9 mouse cellular contexts compared by ENCODE assay signal in genomic region chr11:85840031-85840802, GRCm38 (mm10). TPM values are rescaled to one million over a fixed set of nuclear protein-coding genes. Genes with fewer than 3 reads are reported as not detected.
DNase-seq lines count a peak whose midpoint lies in the region; ATAC-seq and TF ChIP-seq lines count a peak whose summit lies in the region.
"Had no signal": no experiment of that assay in that cellular context is flagged by ENCODE, and none has a peak within 500 bp of the region (broad histone marks: within the 10 kb centered on the region; RNA-seq: fewer than 3 reads in every experiment).

No protein-coding gene starts in this region.

- H3K9ac ChIP-seq in liver, embryonic 11.5 days (ENCODE audit: low read depth, low read length), result 0 out of 2 replicates have a peak overlapping the region, but pooled peaks have one; percentile 12
- H3K9ac ChIP-seq in liver, postnatal 0 days (replicated peaks), result no peak overlapping the region
- H3K9ac ChIP-seq in embryonic facial prominence, embryonic 15.5 days, result peak overlapping the region; percentile 47
- H3K9ac ChIP-seq in kidney, embryonic 16.5 days (replicated peaks; ENCODE audit: low read length), result peak overlapping the region; percentile 94
- peak overlapping the region; percentile 35; the same call in 1 of the 2 replicates for H3K9ac ChIP-seq in neural tube, embryonic 13.5 days

- H3K4me2 ChIP-seq in liver, embryonic 11.5 days, result peak overlapping the region; percentile 47
- H3K4me2 ChIP-seq in liver, postnatal 0 days (ENCODE audit: low read depth, low read length), result no peak overlapping the region
- H3K4me2 ChIP-seq in embryonic facial prominence, embryonic 15.5 days (replicated peaks), result peak overlapping the region; percentile 81
- peak overlapping the region; percentile 79 for H3K4me2 ChIP-seq in kidney, embryonic 16.5 days (replicated peaks; ENCODE audit: low read depth, low read length)
- H3K4me2 ChIP-seq in neural tube, embryonic 13.5 days, result peak overlapping the region; percentile 60

- ATAC-seq in liver, embryonic 11.5 days (replicated peaks; ENCODE audit: low FRiP score), result no peak
- ATAC-seq in liver, postnatal 0 days, result no peak
- ATAC-seq in embryonic facial prominence, embryonic 15.5 days (ENCODE audit: insufficient number of reproducible peaks, low FRiP score, low TSS enrichment, low read depth), result no peak
- no peak for ATAC-seq in kidney, embryonic 16.5 days (ENCODE audit: low FRiP score, low TSS enrichment)
- no peak for ATAC-seq in neural tube, embryonic 13.5 days (ENCODE audit: low read depth)
- no peak for ATAC-seq in megakaryocyte-erythroid progenitor cell, adult 5-6 weeks (replicated peaks; ENCODE audit: low FRiP score, low TSS enrichment, poor library complexity, severe bottlenecking)

- TF ChIP-seq CTCF in liver, postnatal 0 days (IDR thresholded peaks at IDR 0.05; ENCODE audit: low read depth), result no peak

- H3K27me3 ChIP-seq in liver, embryonic 11.5 days (replicated peaks; ENCODE audit: control insufficient read depth, insufficient read depth, low read length), result peaks cover 97% of the 10 kb centered on the region
- peaks cover 99% of the 10 kb centered on the region for H3K27me3 ChIP-seq in liver, postnatal 0 days (ENCODE audit: insufficient read depth, low read length)
- H3K27me3 ChIP-seq in embryonic facial prominence, embryonic 15.5 days, result peaks cover 59% of the 10 kb centered on the region
- H3K27me3 ChIP-seq in kidney, embryonic 16.5 days (ENCODE audit: insufficient read depth, low read length), result peaks cover 56% of the 10 kb centered on the region
- peaks cover 99% of the 10 kb centered on the region for H3K27me3 ChIP-seq in neural tube, embryonic 13.5 days

- peak overlapping the region; percentile 13 for H3K4me3 ChIP-seq in liver, embryonic 11.5 days (ENCODE audit: low read depth, low read length)
- no peak overlapping the region for H3K4me3 ChIP-seq in liver, postnatal 0 days (ENCODE audit: low read depth, low read length)
- peak overlapping the region; percentile 67 for H3K4me3 ChIP-seq in embryonic facial prominence, embryonic 15.5 days (replicated peaks)
- H3K4me3 ChIP-seq in kidney, embryonic 16.5 days (ENCODE audit: low read length), result peak overlapping the region; percentile 74
- peak overlapping the region; percentile 15 for H3K4me3 ChIP-seq in neural tube, embryonic 13.5 days

- H3K27ac ChIP-seq in liver, embryonic 11.5 days (ENCODE audit: low read depth, low read length), result no peak overlapping the region
- no peak overlapping the region for H3K27ac ChIP-seq in liver, postnatal 0 days (ENCODE audit: low read depth)
- H3K27ac ChIP-seq in embryonic facial prominence, embryonic 15.5 days (replicated peaks), result peak overlapping the region; percentile 89
- H3K27ac ChIP-seq in kidney, embryonic 16.5 days (ENCODE audit: low read length), result peak overlapping the region; percentile 94
- H3K27ac ChIP-seq in neural tube, embryonic 13.5 days (replicated peaks), result no peak overlapping the region

- no peaks in the 10 kb centered on the region for H3K9me3 ChIP-seq in liver, embryonic 11.5 days (ENCODE audit: control insufficient read depth, low read length)
- H3K9me3 ChIP-seq in liver, postnatal 0 days (ENCODE audit: low read length), result no peaks in the 10 kb centered on the region
- no peaks in the 10 kb centered on the region for H3K9me3 ChIP-seq in embryonic facial prominence, embryonic 15.5 days (replicated peaks)
- H3K9me3 ChIP-seq in kidney, embryonic 16.5 days (ENCODE audit: low read length), result no peaks in the 10 kb centered on the region
- no peaks in the 10 kb centered on the region for H3K9me3 ChIP-seq in neural tube, embryonic 13.5 days

- no peaks in the 10 kb centered on the region for H3K36me3 ChIP-seq in liver, embryonic 11.5 days (ENCODE audit: control insufficient read depth, insufficient read depth, low read length)
- H3K36me3 ChIP-seq in liver, postnatal 0 days (replicated peaks; ENCODE audit: insufficient read depth, low read length), result no peaks in the 10 kb centered on the region
- no peaks in the 10 kb centered on the region for H3K36me3 ChIP-seq in embryonic facial prominence, embryonic 15.5 days
- H3K36me3 ChIP-seq in kidney, embryonic 16.5 days (ENCODE audit: insufficient read depth, low read length), result peaks cover 6% of the 10 kb centered on the region; the same call in 1 of the 2 replicates
- no peaks in the 10 kb centered on the region for H3K36me3 ChIP-seq in neural tube, embryonic 13.5 days

- TF ChIP-seq EP300 in liver, postnatal 0 days (IDR thresholded peaks at IDR 0.05; ENCODE audit: low read depth), result no peak

- peaks cover 17% of the 10 kb centered on the region for H3K4me1 ChIP-seq in liver, embryonic 11.5 days (replicated peaks; ENCODE audit: control insufficient read depth, insufficient read depth, low read length)
- H3K4me1 ChIP-seq in liver, postnatal 0 days (ENCODE audit: insufficient read depth), result peaks cover 21% of the 10 kb centered on the region
- H3K4me1 ChIP-seq in embryonic facial prominence, embryonic 15.5 days, result peaks cover 75% of the 10 kb centered on the region
- peaks cover 48% of the 10 kb centered on the region for H3K4me1 ChIP-seq in kidney, embryonic 16.5 days (ENCODE audit: insufficient read depth, low read length)
- H3K4me1 ChIP-seq in neural tube, embryonic 13.5 days (replicated peaks), result peaks cover 56% of the 10 kb centered on the region

- WGBS in liver, embryonic 11.5 days, result 7% methylated on average over 27 of the region's 27 CpGs
- WGBS in liver, postnatal 0 days (ENCODE audit: insufficient replicate concordance), result 14% methylated on average over 27 of the region's 27 CpGs
- 10% methylated on average over 27 of the region's 27 CpGs for WGBS in embryonic facial prominence, embryonic 15.5 days
- whole genome bisulfite sequencing in kidney, embryonic 16.5 days, result 18% methylated on average over 26 of the region's 27 CpGs
- 5% methylated on average over 27 of the region's 27 CpGs for WGBS in neural tube, embryonic 13.5 days

- DNase-seq in liver, embryonic 11.5 days (ENCODE audit: low spot score), result no peak
- DNase-seq in liver, postnatal 0 days, result no peak
- no peak for DNase-seq in cerebellum, adult 9-11 months
- DNase-seq in right cerebral cortex, postnatal 14 days, result no peak
- DNase-seq: gastrocnemius, postnatal 14 days had no signal

RNA-seq across cellular contexts. Expression of gene Tbx2, which starts 7.9 kb away (rescaled TPM):
- polyA plus RNA-seq in liver, embryonic 11.5 days (2014; fragmentation: Nextera tagmentation; extraction: Ambion mirVana), result 2.7 and 3.2 TPM in 2 replicates
- polyA plus RNA-seq in liver, postnatal 0 days (2015; fragmentation: Nextera tagmentation; extraction: Ambion mirVana), result 0.66 and 0.75 TPM in 2 replicates
- 8.0 and 8.1 TPM in 2 replicates for polyA plus RNA-seq in embryonic facial prominence, embryonic 15.5 days (2015; fragmentation: Nextera tagmentation; extraction: Ambion mirVana)
- 10.3 TPM in 2 replicates for polyA plus RNA-seq in kidney, embryonic 16.5 days (2015; fragmentation: Nextera tagmentation; extraction: Ambion mirVana)
- 1.6 and 1.7 TPM in 2 replicates for polyA plus RNA-seq in neural tube, embryonic 13.5 days (2015; fragmentation: Nextera tagmentation; extraction: Ambion mirVana)
- not detected in 2 replicates for total RNA-seq in megakaryocyte-erythroid progenitor cell, adult 5-6 weeks (2014; fragmentation: Nextera tagmentation)
- total RNA-seq in megakaryocyte-erythroid progenitor cell, adult 5-6 weeks (2017), result 0.19 TPM in 1 of 2 replicates, not detected in the other

RNA-seq across cellular contexts. Expression of gene Gm11444, which starts 9.9 kb away (rescaled TPM):
- polyA plus RNA-seq in liver, embryonic 11.5 days (2014; fragmentation: Nextera tagmentation; extraction: Ambion mirVana), result not detected in 2 replicates
- polyA plus RNA-seq in liver, postnatal 0 days (2015; fragmentation: Nextera tagmentation; extraction: Ambion mirVana), result not detected in 2 replicates
- polyA plus RNA-seq in embryonic facial prominence, embryonic 15.5 days (2015; fragmentation: Nextera tagmentation; extraction: Ambion mirVana), result 0.31 TPM in 1 of 2 replicates, not detected in the other
- not detected in 2 replicates for polyA plus RNA-seq in kidney, embryonic 16.5 days (2015; fragmentation: Nextera tagmentation; extraction: Ambion mirVana)
- not detected in 2 replicates for polyA plus RNA-seq in neural tube, embryonic 13.5 days (2015; fragmentation: Nextera tagmentation; extraction: Ambion mirVana)
- total RNA-seq in megakaryocyte-erythroid progenitor cell, adult 5-6 weeks (2014; fragmentation: Nextera tagmentation), result not detected in 2 replicates
- not detected in 2 replicates for total RNA-seq in megakaryocyte-erythroid progenitor cell, adult 5-6 weeks (2017)
- total RNA-seq: gastrocnemius, postnatal 14 days had no signal

RNA-seq across cellular contexts. Expression of gene Tbx4, which starts 46.0 kb away (rescaled TPM):
- 0.79 and 0.86 TPM in 2 replicates for polyA plus RNA-seq in liver, embryonic 11.5 days (2014; fragmentation: Nextera tagmentation; extraction: Ambion mirVana)
- not detected in 2 replicates for polyA plus RNA-seq in liver, postnatal 0 days (2015; fragmentation: Nextera tagmentation; extraction: Ambion mirVana)
- polyA plus RNA-seq in embryonic facial prominence, embryonic 15.5 days (2015; fragmentation: Nextera tagmentation; extraction: Ambion mirVana), result 1.8 and 2.1 TPM in 2 replicates
- polyA plus RNA-seq in kidney, embryonic 16.5 days (2015; fragmentation: Nextera tagmentation; extraction: Ambion mirVana), result 0.24 and 1.7 TPM in 2 replicates
- 0.25 and 0.59 TPM in 2 replicates for polyA plus RNA-seq in neural tube, embryonic 13.5 days (2015; fragmentation: Nextera tagmentation; extraction: Ambion mirVana)
- total RNA-seq in megakaryocyte-erythroid progenitor cell, adult 5-6 weeks (2014; fragmentation: Nextera tagmentation), result not detected in 2 replicates
- 0.57 TPM in 1 of 2 replicates, not detected in the other for total RNA-seq in megakaryocyte-erythroid progenitor cell, adult 5-6 weeks (2017)

Comparison
In these comparisons a context has a peak if more than half of its experiments do, and no peak if none do; other contexts are left out.
1. H3K27ac ChIP-seq: peak in embryonic facial prominence, embryonic 15.5 days (single experiment) and kidney, embryonic 16.5 days (single experiment); none in liver, embryonic 11.5 days (single experiment), liver, postnatal 0 days (single experiment) and neural tube, embryonic 13.5 days (single experiment).